Mouse (Mus musculus) kidney, postnatal 36 days (tissue): ENCODE measurements around the gene Cnot9.
A peak's percentile ranks its signal among the peaks of the same experiment; 100 is the strongest.
"Not testable (repeated sequence)": the region's sequence is repeated elsewhere in the genome, so short reads cannot be mapped to it uniquely, and the experiment has no call there.

Experiments used
- DNase-seq, 2 experiments: peaks; one replicate each; pipeline ENCODE4 v3.0.0; 2021 to 2022; ENCODE audit warnings: mixed read lengths in 2 of 2

Gene Cnot9

DNA sequence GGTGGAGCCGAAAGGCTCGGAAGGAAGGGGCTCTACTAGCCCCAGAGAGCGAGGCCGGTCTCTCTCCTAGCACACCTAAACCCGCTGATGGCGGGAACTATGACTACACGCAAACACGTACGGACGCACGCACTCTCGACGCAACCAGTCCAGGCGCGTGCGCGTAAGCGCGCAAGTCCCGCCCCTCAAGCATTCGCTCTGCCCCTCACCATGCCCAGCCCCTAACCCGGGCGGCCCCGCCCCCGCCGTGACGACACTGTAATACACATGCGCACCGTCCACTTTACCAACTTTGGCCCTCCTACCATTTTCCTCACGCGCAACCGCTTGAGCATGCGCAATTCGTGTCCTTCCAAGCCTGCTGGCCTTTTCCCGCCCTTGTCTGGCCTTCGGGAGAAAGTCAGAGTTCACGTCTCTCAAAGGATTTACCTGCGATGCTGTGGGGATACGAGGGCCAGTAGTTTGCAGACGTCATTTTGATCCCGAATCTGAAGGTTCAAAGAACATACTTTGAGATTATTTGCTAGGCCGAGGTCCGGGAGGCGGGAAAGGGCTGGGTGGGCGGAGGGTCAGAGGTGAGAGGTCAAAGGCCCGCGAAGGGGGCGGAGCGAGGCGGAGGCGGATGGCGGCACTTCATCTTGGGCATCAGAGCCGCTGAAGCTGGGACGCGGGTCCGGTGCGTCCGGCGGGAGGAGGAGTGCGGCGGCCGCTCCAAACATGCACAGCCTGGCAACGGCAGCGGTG lies at the start of gene Cnot9:
TSS of gene Cnot9 (plus strand) at position 338 of the 744 bp plus-strand sequence.
- peak; percentile 100 for DNase-seq

DNA sequence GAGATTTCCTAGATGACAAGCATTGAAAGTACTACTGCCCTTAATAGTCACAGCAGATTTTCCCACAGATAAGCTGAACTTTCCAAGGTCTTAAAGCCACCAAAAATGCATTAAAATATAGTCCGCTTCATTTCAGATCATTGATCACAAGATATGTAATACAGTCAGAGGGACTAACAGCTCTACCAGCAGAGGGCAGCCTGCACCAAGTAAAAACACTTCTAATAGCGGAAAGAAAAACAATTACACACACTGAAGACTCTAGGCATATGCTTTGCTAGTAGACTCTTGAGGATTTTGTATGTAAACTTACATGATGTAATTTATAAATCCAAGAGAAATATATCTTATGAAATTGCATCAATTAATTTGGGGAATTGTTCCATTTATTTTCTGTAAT lies 45.6 kb upstream of the Cnot9 start:
- DNase-seq = peak; percentile 42 to 84

DNA sequence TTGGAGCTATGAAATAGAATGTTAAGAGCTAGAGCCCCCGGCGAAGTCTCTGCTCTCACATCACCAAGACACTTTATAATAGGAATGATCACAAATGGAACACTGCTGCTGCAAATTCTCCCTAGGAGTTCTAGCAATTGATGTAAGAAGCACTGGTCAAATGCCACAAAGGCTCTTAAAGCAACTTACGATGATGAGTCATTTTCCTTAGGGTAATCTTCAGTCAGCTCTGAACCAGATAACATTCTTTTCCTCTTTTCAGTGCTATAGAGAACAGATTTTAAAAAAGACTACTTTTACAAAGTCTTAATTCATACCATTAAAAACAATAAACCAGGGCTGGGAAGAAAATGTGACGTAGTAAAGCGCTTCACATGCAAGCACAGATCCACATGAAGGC lies 20.1 kb upstream of the Cnot9 start:
- DNase-seq = no peak

DNA sequence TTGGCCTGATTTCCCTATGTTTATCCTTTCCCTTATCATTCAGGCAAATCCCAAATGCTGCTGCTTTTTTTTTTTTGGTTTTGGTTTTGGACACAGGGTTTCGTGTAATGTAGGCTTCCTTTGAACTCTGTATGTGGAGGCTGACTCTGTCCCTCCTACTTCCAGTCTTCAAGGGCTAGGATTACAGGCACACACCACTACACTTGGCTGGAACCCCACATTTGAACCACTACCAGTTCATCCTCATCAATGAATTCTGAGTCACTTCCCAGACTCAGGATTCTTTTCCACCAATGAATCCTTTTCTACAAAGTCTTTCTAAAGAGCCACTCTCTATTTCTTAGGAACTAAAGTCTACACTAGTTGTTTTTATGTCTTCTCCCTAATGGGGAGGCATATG lies 4.8 kb upstream of the Cnot9 start:
- DNase-seq = no peak

DNA sequence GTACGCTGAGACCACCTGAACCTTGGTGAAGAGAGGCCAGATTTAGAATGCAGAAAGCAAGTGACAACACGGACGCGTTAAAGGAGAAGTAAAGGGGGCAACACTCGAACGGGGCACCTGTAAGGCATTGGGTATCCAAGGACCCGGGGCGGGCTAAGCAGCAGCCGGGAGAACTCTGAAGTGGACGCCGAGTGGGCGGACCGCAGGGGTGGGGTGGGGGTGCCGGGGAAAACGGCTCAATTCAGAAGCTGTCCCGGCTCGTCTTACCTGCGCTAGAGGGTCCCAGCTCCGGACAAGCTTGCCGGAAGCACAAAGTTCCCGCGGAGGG lies 501 bp upstream of the Cnot9 start:
- no peak for DNase-seq

DNA sequence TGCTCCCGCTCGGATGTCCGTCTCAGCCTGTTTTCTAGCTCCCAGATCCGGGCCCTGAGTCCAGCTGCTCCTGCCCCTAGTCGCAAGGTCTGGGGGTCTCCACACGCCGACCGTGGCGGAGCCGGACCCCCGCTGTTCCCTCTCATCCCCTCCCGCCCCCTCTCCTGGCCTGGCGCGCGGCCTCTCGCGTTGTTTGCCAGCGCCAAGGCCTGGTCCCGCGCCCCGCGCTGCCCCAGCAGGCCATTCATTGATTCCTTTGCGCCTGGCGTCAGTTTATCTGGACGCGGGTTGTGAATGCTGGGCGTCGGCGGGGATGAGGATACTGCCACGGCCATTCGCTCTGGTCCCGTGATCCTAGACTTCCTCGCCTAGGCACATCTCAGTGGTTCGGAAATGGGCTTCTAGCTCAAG lies 618 bp downstream of the Cnot9 start:
- DNase-seq = peak; percentile 26 to 65

DNA sequence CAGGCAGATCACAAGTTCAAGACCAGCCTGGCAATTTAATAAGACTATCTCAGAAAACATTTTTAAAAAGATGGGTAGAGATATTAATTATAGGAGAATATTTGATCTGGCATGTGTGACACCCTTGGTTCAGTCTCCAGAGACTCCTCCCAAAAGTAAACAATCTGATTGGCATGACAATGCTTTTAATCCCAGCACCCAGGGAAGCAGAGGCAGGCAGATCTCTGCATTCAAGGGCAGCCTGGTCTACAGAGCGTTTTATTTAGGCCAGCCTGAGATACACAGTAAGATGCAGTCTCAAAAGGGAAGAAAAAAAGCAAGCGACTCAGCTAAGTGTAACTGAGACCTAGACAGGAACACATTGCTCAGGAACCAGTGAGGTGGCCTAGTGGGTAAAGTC lies 1.9 kb downstream of the Cnot9 start:
- DNase-seq = no peak

DNA sequence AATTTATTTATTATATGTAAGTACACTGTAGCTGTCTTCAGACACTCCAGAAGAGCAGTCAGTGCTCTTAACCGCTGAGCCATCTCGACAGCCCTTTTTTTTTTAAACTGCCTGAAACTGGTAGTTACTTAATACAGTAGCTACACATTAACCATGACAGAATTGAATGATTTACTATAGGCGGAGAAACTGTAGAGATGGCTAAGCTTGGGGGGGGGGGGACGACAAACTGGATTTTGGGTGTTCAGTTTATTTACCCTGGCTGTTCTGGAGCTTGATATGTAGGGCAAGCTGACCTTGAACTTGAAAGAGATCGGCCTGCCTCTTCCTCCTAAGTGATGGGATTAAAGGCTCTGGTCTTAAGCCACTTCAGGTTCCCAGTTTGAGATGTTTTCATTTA lies 5.4 kb downstream of the Cnot9 start:
- DNase-seq = peak in 1 of 2 experiments; percentile 47

DNA sequence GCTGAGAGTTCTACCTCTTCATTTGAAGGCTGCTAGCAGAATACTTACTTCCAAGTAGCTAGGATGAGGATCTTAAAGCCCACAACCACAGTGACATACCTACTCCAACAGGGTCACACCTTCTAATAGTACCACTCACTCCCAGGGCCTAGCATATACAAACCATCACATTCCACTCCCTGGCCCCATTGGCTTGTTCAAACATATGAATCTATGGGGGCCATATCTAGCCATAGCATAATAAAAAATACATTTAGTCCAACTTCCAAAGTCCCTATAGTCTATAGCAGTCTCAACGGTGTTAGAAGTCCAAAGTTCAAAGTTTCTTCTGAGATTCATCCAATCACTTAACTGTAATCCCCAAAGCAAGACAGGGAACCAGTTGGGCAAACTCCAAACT lies 7.1 kb downstream of the Cnot9 start:
- not testable (repeated sequence) for DNase-seq

DNA sequence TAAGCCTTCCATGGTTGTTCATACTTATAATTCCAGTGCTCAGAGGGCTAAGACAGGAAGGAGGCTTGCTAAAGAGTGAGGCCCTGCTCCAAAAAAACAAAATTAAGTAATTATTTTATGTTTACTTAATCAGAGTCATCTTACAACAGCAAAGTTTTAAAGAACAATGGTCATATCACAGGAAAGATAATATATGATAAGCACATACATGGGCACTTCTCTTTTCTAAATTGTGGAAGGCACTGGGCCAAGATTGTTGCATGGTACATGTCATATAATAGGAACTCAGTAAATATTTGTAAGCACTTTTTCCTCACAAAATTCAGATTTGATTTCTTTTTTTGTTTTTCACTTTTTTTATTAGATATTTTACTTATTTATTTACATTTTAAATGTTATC lies 14.0 kb downstream of the Cnot9 start:
- DNase-seq = no peak

DNA sequence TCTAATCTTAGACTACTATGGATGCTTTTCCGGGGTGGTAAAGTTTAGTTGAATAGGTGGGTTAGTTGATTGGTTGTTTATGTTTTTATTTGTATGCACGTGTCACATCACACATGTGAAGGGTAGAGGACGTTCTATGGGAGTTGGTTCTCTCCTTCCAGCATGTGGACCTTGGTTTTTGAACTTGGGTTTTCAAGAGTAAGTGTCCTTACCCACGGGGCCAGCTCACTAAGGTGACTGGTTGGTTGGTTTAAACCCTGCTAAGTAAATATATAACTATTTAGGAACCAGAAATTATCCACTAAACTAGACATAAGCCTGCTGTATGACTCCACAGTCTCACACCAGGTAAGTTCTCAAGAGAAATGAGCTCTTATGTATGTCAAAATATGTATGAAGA lies 18.9 kb downstream of the Cnot9 start:
- peak; percentile 27 to 43 for DNase-seq

DNA sequence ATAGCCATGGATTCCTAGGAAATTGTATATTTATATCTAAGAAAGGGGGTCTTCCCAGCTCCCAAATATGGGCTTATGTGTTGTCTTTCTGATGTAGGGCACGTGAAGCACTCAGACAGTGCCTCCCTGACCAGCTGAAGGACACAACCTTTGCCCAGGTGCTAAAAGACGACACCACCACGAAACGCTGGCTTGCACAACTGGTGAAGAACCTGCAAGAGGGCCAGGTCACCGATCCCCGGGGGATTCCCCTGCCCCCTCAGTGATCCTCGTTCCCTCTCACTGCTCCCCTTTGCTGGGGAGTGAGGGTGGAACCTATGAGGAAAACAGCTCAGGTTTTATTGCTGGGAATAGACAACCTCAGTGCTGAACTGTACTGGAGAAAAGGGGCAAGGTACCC lies 22.7 kb downstream of the Cnot9 start:
- DNase-seq = peak; percentile 29 to 60

DNA sequence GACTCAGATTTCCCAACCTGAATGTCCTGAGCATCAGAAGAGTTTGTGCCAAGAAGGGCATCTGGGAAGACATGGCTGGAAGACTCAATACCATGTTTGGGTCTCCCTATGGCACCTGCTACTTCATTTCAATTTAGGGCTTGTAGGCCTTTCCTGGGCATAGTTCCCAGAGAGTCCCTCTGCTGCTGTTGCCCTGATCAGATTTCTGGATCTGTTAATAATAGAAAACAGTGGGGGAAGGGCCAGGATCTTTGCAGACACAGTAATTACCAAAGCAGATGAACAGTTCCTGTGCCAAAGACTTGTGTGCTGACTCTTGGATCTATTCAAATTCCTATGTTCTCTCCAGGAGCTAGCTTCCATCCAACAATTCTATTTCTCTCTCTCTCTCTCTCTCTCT lies 32.8 kb downstream of the Cnot9 start:
- no peak for DNase-seq

DNA sequence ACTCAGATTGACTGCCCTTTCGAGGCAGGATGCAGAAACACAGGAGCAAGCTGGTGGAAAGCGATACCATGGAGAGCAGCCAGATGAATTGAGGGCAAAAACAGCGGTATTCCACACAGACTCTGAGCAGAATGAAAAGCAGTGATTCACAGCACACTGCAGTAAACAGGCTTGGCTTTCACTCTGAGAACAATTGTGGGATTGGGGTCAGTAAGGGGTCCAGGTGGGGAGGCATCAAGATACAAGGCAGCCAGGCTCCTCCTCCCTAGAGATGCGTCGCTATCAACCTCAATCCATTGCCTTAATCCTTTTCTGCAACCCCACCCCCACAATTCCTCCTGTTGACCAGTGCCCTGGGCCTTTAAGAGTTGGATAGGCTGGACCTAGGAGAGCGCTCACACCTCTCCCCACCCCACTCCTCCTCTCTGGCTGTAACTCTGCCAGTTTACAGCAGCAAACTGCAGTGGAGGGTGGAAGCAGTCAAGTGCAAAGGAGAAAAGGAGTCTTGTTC lies 36.6 kb downstream of the Cnot9 start, which contains the start of gene Plcd4:
TSS of gene Plcd4 (plus strand) at position 438 of the 511 bp plus-strand sequence.
- DNase-seq = peak; percentile 54 to 58

DNA sequence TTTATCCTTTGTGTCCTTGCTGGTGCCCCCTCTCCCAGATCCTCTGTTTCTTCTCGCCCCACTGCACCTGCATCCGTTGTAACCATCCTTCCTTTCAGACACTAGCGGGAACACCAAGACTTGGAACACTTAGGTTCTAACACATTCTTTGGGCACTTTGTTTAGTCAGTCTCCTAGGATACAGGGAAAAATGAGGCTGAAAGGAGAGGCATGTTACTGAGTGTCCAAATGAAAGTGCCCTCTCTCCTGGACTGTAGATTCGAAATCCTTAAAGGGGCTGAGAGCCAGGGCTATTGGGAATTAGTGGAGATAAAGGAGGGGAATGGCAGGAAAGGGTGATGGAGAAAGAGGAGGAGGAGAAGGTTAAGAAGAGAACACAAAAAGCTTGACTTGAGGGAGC lies 38.3 kb downstream of the Cnot9 start, which contains the start of gene Usp37:
TSS of gene Usp37 (minus strand) at position 101 of the 400 bp plus-strand sequence.
- no peak for DNase-seq

DNA sequence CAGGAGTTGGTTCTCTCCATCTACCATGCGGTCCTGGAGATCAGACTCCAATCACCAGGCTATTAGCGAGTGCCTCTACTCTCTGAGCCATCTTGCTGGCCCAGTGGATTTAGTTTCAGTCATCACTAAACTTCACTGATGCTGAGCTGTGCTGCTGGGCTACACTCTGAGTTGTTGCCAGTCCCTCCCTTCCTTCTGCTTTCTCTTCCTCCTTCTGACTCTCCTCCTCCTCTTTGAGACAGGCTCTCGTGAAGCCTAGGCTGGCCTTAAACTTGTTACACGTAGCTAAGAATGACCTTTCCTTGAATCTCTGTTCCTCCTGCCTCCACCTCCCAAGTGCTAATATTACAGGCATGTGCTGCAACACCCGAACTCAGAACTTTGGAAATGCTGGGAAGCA lies 53.2 kb downstream of the Cnot9 start:
- no peak for DNase-seq

DNA sequence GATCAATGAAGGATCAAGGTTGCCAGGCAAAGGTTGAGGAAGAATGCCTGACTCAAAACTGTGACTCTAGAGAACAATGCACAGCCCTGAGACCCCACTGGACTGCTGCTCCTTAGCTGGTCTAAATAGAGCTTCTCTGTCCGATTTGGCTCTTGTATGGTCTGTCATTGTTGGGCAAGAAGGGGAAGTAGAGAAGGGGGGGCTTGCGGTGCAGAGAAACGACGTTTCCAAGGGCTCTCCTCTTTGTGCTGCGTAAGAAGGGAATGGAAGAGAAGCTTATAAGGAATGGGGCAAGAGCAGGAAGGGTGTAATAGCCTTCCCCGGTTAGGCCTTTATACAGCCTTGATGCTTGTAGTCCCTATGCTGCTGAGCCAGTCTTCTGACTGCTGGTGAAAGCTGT lies 60.0 kb downstream of the Cnot9 start:
- DNase-seq = no peak

DNA sequence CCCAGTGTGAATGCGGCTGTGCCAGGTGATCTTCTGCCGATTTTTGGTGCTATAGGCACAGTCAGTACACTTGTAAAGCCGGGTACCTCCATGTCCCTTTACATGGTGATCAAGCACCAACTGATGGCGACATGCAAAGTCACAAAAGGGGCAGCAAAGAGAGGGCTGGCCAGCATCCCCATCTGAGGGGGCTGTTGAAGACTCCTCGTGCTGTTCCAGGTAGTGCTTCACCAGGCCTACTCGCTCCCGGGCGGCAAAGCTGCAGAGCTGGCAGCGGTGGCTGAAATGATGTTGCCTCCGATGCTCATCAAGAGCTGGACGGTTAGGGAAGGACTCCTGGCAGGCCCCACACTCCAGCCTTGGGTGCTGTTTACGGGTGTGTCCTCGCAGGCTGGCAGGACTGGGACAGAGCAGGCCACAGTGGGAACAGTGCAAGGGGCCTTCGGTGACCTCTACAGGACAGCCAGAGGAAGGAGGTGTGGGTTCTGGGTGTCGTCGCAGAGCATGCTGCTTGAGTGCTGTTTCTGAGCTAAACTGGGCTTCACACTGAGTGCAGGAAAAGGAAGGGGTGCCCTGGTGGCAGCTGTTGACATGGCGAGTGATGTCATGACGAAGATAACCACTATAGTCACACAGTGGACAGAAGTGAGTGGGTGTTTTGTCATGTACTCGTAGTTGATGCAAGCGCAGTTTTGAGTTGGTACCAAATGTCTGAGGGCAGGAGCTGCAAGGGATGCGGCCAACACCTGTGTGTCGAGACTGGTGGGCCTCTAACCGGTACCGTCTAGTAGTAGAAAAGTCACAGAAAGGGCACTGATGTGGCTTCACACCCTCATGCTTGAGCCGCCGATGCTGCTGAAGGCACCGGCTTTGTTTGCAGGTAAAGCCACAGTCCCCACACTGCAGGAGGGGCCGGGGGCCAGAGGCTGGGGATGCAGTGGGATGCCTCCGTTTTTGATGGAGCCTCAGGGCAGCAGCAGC lies 64.2 kb downstream of the Cnot9 start:
- no peak for DNase-seq
